Mouse (Mus musculus) hindbrain, embryonic 14.5 days (tissue): ENCODE data around the gene BC107364. TPM values are rescaled to one million over a fixed set of nuclear protein-coding genes. Genes with fewer than 3 reads are reported as not detected.
"Not testable (repeated sequence)": the region's sequence is repeated elsewhere in the genome, so short reads cannot be mapped to it uniquely, and the experiment has no call there.

Source experiments
- ATAC-seq: fragments of 200-750 bp; cut with Nextera tagmentation; 2 replicates; pipeline ENCODE4 v1.8.0; 2017; ENCODE audit warnings: moderate number of reproducible peaks, mild to moderate bottlenecking, moderate TSS enrichment, moderate library complexity; ENCODE audit not compliant: low FRiP score
- DNase-seq: peaks from one replicate; pipeline ENCODE4 v3.0.0-alpha.2; 2015; ENCODE audit warnings: low spot score
- H3K27ac ChIP-seq: fragments of 300-500 bp; sonication (generic); 2 replicates; pipeline ENCODE4 v1.5.1; 2014; ENCODE audit warnings: mild to moderate bottlenecking, moderate library complexity
- H3K27me3 ChIP-seq: fragments of 300-500 bp; sonication (generic); 2 replicates; pipeline ENCODE4 v1.6.1; 2014; ENCODE audit warnings: mild to moderate bottlenecking, low read length, mixed read lengths; ENCODE audit not compliant: control insufficient read depth, insufficient read depth
- H3K36me3 ChIP-seq: fragments of 300-500 bp; sonication (generic); replicated peaks from 2 replicates; pipeline ENCODE4 v1.6.1; 2014; ENCODE audit not compliant: control insufficient read depth, insufficient read depth
- H3K4me1 ChIP-seq: fragments of 300-500 bp; sonication (generic); replicated peaks from 2 replicates; pipeline ENCODE4 v1.6.1; 2014; ENCODE audit warnings: antibody characterized with exemption, low read length, mixed read lengths; ENCODE audit not compliant: control insufficient read depth, insufficient read depth
- H3K4me2 ChIP-seq: fragments of 300-500 bp; sonication (generic); replicated peaks from 2 replicates; pipeline ENCODE4 v1.6.1; 2014; ENCODE audit warnings: mild to moderate bottlenecking, moderate library complexity
- H3K4me3 ChIP-seq: fragments of 300-500 bp; sonication (generic); replicated peaks from 2 replicates; pipeline ENCODE4 v1.5.1; 2014; ENCODE audit warnings: mild to moderate bottlenecking, low read length
- H3K9ac ChIP-seq: fragments of 300-500 bp; sonication (generic); 2 replicates; pipeline ENCODE4 v1.6.1; 2014
- H3K9me3 ChIP-seq: fragments of 300-500 bp; sonication (generic); 2 replicates; pipeline ENCODE4 v1.6.1; 2016; ENCODE audit warnings: low read length; ENCODE audit not compliant: control insufficient read depth
- WGBS: fragments of 180-500 bp; shearing (Covaris S2); extraction: QIAGEN DNeasy Blood & Tissue Kit; methylation state at CpG from one replicate; pipeline ENCODE4 v1.1.7; 2014; 5-methylcytosine and 5-hydroxymethylcytosine counted together
- polyA plus RNA-seq: library from polyadenylated mRNA; unstranded; fragments of >200 nt; fragmentation: Nextera tagmentation; extraction: Ambion mirVana; gene quantifications from 2 replicates; pipeline ENCODE4 v1.2.1, GENCODE M21; 2014

The BC107364 gene
- polyA plus RNA-seq, 1 experiment from 2014 or later: not detected

DNA sequence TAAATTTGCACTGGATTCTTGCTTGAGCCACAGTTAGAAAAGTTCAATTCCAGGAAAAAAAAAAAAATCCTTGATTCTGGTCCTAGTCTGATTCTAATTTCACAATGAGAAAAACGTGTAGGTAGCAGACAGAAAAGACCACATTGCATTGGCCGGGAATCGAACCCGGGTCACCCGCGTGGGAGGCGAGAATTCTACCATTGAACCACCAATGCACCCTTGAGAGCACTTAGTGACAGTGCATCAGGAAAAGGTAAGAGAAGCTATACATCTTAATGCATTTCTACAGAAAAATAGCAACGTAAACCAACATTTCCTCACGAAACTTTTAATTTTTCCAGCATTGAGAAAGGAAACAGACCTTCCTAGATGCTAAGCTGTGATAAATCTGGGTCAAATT is 28.2 kb downstream of the BC107364 start:
- H3K9me3 ChIP-seq: no peaks in the 10 kb centered on the region
- H3K9ac ChIP-seq: no peak overlapping the region
- no peak for DNase-seq
- no peaks in the 10 kb centered on the region for H3K36me3 ChIP-seq
- peaks cover 21% of the 10 kb centered on the region for H3K27me3 ChIP-seq
- whole genome bisulfite sequencing: 21% methylated on average over 9 of the region's 9 CpGs
- no peak for ATAC-seq
- no peaks in the 10 kb centered on the region for H3K4me1 ChIP-seq
- no peak overlapping the region for H3K4me2 ChIP-seq
- H3K27ac ChIP-seq: no peak overlapping the region
- H3K4me3 ChIP-seq: no peak overlapping the region

GRCm38 (mm10) chr3:96420796-96421195 is 31.3 kb downstream of the BC107364 start:
- Histone ChIP-seq H3K36me3 (no peaks in the 10 kb centered on the region), H3K9me3 (no peaks in the 10 kb centered on the region), H3K27ac (no peak overlapping the region), H3K9ac (no peak overlapping the region), H3K27me3 (peaks cover 7% of the 10 kb centered on the region), H3K4me1 (no peaks in the 10 kb centered on the region), H3K4me2 (no peak overlapping the region), H3K4me3 (no peak overlapping the region)
- WGBS: 53% methylated on average over 3 of the region's 3 CpGs
- DNase-seq: no peak
- ATAC-seq: no peak

- not testable (repeated sequence) for DNase-seq
These were observed 33.2 kb downstream of the BC107364 start for GRCm38 (mm10) chr3:96418902-96419301.

DNA sequence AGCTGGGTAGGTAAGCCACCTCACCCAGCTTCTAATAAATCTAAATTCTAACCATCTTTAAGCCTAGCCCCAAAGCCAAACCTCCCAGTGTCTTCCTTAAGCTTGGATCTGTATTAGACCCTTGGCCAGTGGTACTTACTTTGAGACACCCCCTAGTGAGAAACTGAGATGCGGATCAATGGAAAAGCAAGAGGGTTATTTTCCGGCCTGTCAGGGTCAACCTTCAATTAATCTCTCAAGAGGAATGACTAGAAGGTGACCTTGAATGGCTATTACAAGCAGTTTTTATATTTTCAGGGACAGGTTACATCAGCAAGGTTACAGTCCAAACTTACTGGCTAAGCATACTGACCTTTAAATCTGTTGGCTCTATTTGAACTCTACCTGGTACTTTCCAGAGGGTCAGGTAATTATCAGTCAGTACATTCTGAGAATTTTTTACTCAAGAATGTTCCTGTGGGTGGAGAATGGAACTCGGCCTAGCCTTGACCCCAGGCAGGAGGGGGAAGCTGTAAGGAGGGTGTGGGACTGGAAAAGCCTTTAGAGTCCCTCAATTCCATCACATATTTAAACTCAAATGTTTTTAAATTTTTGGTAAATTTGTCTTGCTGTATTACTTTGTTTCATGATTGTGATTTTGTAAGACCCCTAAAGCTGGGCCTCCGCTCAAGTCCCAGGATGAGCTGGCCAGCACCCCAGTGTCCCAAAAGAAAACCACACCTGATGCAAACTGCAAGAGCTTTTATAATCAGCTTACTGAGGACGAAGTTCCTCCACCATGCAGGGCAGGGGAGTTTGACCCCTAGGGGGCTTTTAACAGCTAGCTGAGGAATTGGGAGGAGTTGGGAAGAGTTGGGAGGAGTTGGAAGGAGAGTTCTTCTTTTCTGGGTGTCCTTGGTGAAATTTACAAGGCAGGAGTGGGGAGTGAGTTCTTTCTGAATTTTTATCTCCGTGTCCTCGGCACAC is 34.0 kb downstream of the BC107364 start:
- Histone ChIP-seq H3K9me3 (no peaks in the 10 kb centered on the region), H3K27me3 (0 out of 2 replicates have a peak, but pooled peaks cover 7% of the 10 kb centered on the region), H3K4me2 (no peak overlapping the region), H3K4me1 (0 out of 2 replicates have a peak, but pooled peaks cover 3% of the 10 kb centered on the region), H3K4me3 (no peak overlapping the region), H3K36me3 (no peaks in the 10 kb centered on the region), H3K9ac (no peak overlapping the region), H3K27ac (no peak overlapping the region)
- ATAC-seq (no peak), DNase-seq (no peak)
- WGBS: 71% methylated on average over 7 of the region's 7 CpGs

More at GRCm38 (mm10) chr3:96418902-96419301, 33.2 kb downstream of the BC107364 start:
- H3K27ac ChIP-seq, ATAC-seq, H3K9ac ChIP-seq, H3K27me3 ChIP-seq, H3K4me1 ChIP-seq, H3K36me3 ChIP-seq, H3K4me3 ChIP-seq, H3K9me3 ChIP-seq, H3K4me2 ChIP-seq: not testable (repeated sequence)
- WGBS: 63% methylated on average over 5 of the region's 5 CpGs

- peaks cover 2% of the 10 kb centered on the region; the same call in 1 of the 2 replicates for H3K27me3 ChIP-seq
- no peak overlapping the region for H3K4me3 ChIP-seq
- H3K4me1 ChIP-seq: 0 out of 2 replicates have a peak, but pooled peaks cover 3% of the 10 kb centered on the region
- no peaks in the 10 kb centered on the region for H3K9me3 ChIP-seq
- H3K4me2 ChIP-seq: no peak overlapping the region
- no peak overlapping the region for H3K9ac ChIP-seq
- 93% methylated on average over 6 of the region's 6 CpGs for WGBS
- ATAC-seq (no peak), DNase-seq (no peak)
- H3K36me3 ChIP-seq: no peaks in the 10 kb centered on the region
- no peak overlapping the region for H3K27ac ChIP-seq
These were observed 35.5 kb downstream of the BC107364 start for GRCm38 (mm10) chr3:96416595-96416994.

- Histone ChIP-seq H3K4me1 (0 out of 2 replicates have a peak, but pooled peaks cover 3% of the 10 kb centered on the region), H3K4me3 (no peak overlapping the region), H3K9me3 (no peaks in the 10 kb centered on the region), H3K4me2 (no peak overlapping the region), H3K36me3 (no peaks in the 10 kb centered on the region), H3K27ac (no peak overlapping the region), H3K27me3 (peaks cover 7% of the 10 kb centered on the region), H3K9ac (no peak overlapping the region)
- 91% methylated on average over 2 of the region's 2 CpGs for WGBS
- no peak for ATAC-seq
- no peak for DNase-seq
These were observed 36.0 kb downstream of the BC107364 start for GRCm38 (mm10) chr3:96416056-96416455.

DNA sequence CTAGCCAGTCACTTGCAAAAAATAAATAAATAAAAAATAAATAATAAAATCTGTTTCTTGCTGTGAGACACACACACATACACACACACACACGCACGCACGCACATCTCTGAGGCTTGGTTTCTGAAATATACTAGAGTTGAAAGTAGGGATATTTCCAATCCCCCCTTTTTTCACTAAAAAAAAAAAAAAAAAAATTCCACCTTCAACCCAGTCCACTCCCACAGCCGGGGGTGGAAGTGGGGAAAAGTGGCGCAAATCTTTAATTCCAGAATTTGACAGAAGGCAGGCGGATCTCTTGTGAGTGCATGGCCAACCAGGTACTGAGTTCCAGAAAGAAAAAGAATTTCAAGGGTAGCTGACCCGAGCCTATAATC is 37.2 kb downstream of the BC107364 start:
- Histone ChIP-seq H3K9me3 (no peaks in the 10 kb centered on the region), H3K36me3 (no peaks in the 10 kb centered on the region), H3K27me3 (peaks cover 19% of the 10 kb centered on the region), H3K9ac (no peak overlapping the region), H3K27ac (no peak overlapping the region), H3K4me1 (0 out of 2 replicates have a peak, but pooled peaks cover 3% of the 10 kb centered on the region), H3K4me3 (peak overlapping the region; percentile 50), H3K4me2 (peak overlapping the region; percentile 64)
- ATAC-seq: no peak
- DNase-seq: no peak
- 36% methylated on average over 7 of the region's 7 CpGs for WGBS

DNA sequence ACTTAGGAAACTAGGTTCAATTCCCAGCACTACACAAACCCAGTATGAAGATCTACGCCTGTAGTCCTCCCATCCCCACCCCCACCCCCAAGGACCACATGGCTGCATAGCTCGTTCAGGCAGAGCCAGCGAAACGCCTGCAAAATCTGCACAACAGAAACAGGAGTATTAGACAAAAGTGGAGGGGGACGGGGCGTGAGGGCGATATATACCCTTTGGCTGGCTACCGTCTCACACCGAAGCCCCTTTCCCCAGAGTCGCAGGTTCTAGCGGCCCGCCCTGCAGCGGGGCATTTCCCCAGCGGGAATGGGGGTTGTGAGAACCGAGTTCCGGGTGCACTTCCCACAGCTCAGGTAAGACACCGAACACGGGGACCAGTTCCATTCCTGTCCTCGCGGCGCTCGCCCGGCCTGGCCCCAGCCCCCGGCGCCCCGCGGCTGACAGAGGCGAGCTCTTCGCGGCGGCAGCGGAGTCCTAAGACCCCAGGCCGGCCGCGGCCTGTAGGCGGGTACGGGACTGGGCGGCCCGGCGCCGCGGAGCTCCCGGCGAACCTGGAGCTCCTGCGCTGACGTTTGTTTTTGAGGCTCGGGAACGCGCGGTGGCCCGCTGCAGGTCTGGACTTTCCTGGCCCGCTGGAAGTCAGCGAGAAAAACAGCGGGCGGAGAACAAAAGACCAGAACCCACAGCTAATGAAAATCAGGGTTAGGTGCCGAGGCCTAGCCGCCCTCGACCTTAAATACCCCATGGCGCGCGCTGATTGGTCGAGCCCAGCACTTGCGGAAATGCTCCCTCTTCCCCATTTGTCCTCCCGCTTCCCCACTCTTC is 37.8 kb downstream of the BC107364 start:
- Histone ChIP-seq H3K36me3 (no peaks in the 10 kb centered on the region), H3K9me3 (no peaks in the 10 kb centered on the region), H3K27ac (peak overlapping the region; percentile 83), H3K4me1 (0 out of 2 replicates have a peak, but pooled peaks cover 3% of the 10 kb centered on the region), H3K4me3 (peak overlapping the region; percentile 50), H3K27me3 (peaks cover 25% of the 10 kb centered on the region), H3K9ac (peak overlapping the region; percentile 76), H3K4me2 (peak overlapping the region; percentile 64)
- ATAC-seq (peak; percentile 92), DNase-seq (peak; percentile 86)
- under 1% methylated on average over 64 of the region's 64 CpGs for WGBS
